Mouse (Mus musculus) thymus, adult 2 months (tissue): ENCODE data around the gene Cox20.

Experiments used
- CTCF ChIP-seq: fragments of 200-500 bp; IDR thresholded peaks from 2 replicates; pipeline ENCODE4 v1.5.1; 2012; ENCODE audit warnings: mild to moderate bottlenecking, control low read depth, low read length, moderate library complexity, borderline replicate concordance; ENCODE audit not compliant: control insufficient read depth, poor library complexity, insufficient read depth; ENCODE audit errors: extremely low read depth
- POLR2A ChIP-seq: fragments of 200-500 bp; IDR thresholded peaks from 2 replicates; pipeline ENCODE4 v1.6.1; 2012; ENCODE audit warnings: mild to moderate bottlenecking, low read length, control low read depth, moderate library complexity; ENCODE audit not compliant: control insufficient read depth, poor library complexity, insufficient read depth; ENCODE audit errors: extremely low read depth

DNA sequence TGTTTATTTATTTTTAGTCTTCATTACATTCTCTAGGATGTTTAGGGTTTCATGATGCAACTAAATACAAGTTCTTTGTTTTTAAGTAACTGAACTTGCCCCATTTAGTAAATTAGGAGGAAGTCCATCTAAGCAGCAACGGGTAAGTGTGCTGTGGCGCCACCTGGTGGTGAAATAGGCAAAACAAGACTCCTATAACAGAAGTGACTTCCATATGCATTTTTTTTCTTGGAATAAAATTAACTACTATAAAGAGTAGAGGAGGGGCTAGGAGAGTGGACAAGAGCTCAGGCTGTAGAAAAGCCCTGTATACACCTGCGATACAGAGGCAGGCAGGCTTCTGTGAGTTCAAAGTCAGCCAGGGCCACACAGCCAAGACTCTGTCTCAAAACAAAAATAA, 15.5 kb upstream of the Cox20 start:
- TF ChIP-seq POLR2A (no peak), CTCF (no peak)
